Mouse (Mus musculus) heart, adult 18-20 months (tissue): Measurements from ENCODE around the gene Gm12216. TPM values are rescaled to one million over a fixed set of nuclear protein-coding genes. Genes with fewer than 3 reads are reported as not detected.
A peak's percentile ranks its signal among the peaks of the same experiment; 100 is the strongest.

Source experiments
- DNase-seq, 2 experiments: peaks; one replicate each; pipeline ENCODE4 v3.0.0; 2021 to 2022; ENCODE audit warnings: mixed read lengths in 1 of 2
- microRNA-seq, 2 experiments: library from miRNA; unstranded; fragments of <30 nt; microRNA quantifications; one replicate each; pipeline ENCODE4 v1.2.0; 2022
- total RNA-seq, 2 experiments: library from RNA; stranded (reverse); gene quantifications; 2 replicates each; pipeline ENCODE4 v1.2.3; 2021

Gene Gm12216
- total RNA-seq, 2 experiments from 2014 or later = 2.5 to 2.6 TPM

DNA sequence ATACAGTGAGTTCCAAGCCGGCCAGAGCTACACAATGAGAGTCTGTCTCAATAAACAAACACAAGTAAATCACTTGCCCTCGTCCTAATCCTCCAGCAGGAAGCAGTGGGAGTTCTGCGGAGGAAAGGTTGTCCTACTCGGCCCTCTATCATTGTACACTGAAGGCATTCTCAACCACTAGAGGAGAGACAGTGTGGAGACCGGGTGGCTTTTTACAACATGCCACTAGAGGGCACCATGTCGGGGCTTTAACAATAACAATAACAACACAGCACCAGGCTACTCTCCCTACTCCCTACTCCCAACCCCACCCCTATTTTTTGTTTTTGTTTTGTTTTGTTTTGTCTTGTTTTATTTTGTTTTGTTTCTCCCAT lies 121.5 kb downstream of the Gm12216 start:
- DNase-seq = peak; percentile 73 to 80

DNA sequence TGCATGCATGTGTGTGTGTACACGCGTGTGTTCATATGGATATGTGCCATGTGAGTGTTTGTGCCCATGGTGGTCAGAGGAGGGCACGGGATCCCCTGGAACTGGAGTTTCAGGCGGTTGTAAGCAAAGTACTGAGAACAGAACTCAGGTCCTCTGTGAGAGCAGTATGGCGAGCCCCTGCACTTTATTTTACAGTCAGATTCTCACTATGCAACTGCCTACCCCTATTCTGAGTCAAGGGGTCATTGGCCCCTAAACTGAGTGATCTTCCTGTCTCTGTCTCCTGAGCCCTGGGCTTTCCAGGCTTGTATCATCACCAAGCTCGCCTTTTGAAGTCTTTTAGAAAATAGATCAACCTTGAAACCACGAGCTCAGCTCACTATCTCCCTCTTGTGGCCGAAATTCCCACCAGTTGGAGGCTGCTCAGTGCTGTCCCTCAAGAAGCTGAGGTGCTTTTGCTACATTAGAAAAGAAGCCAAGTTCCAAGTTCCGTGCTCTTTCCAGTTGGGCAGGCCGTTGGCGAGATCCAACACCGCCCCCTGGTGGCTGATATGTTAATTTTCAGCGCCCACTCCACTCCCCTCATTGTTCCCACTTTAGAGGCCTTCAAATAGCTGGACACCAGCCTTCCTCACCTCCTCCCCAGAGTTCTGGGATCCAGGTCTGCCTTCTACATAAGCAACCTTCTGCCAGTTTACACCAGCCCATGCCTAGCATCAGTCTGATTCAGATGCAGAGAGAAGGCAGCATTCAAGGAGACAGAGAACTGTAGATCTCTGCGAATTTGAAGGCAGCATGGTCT lies 122.1 kb downstream of the Gm12216 start:
- peak; percentile 80 to 81 for DNase-seq

GRCm38 (mm10) chr11:53735682-53736245 lies 123.3 kb downstream of the Gm12216 start:
- peak; percentile 73 to 77 for DNase-seq

GRCm38 (mm10) chr11:53734970-53735681 lies 123.9 kb downstream of the Gm12216 start:
- DNase-seq = no peak

GRCm38 (mm10) chr11:53734431-53734830 lies 124.6 kb downstream of the Gm12216 start:
- no peak for DNase-seq

DNA sequence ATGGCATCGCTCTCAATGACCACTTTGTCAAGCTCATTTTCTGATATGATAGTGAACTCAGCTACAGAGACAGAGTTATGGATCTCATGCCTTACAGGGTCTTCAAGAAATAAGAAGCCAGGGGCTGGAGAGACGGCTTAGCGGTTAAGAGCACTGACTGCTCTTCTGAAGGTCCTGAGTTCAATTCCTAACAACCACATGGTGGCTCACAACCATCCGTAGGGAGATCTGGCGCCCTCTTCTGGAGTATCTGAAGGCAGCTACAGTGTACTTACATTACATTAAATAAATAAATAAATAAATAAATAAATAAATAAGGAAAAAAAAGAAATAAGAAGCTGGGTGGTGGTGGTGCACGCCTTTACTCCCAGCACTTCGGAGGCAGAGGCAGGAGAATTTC lies 125.2 kb downstream of the Gm12216 start:
- no peak for DNase-seq

Small RNA genes within 50 kb of the gene (microRNA-seq; reads per million reads assigned to microRNA genes)
- gene Mir7671 = 0.38 to 1.4 reads per million in 2 experiments

Other genes with a start within 250 kb of the Gm12216 start
- not detected for gene Il4, start 240.6 kb downstream of the Gm12216 start, total RNA-seq
- not detected for gene Il13, start 224.6 kb downstream of the Gm12216 start, total RNA-seq
- gene Rad50, start 151.9 kb downstream of the Gm12216 start, total RNA-seq = 1 to 10 TPM; 8.0 to 8.6 TPM
- gene Il5, start 138.5 kb downstream of the Gm12216 start, total RNA-seq = not detected
- 10 to 100 TPM; 18.7 to 23.9 TPM for gene Irf1, start 89.2 kb downstream of the Gm12216 start, total RNA-seq
- gene Gm17334, start 86.1 kb downstream of the Gm12216 start, total RNA-seq = under 1 TPM in 1 of 2 experiments, not detected in 1; 0.30 TPM
- 10 to 100 TPM; 18.8 to 22.7 TPM for gene Slc22a5, start 32.4 kb upstream of the Gm12216 start, total RNA-seq
- gene Slc22a21, start 121.1 kb upstream of the Gm12216 start, total RNA-seq = 1 to 10 TPM; 1.0 to 1.7 TPM
- gene Slc22a4, start 168.8 kb upstream of the Gm12216 start, total RNA-seq = 1 to 10 TPM; 4.6 to 5.8 TPM
- gene Pdlim4, start 209.8 kb upstream of the Gm12216 start, total RNA-seq = 10 to 100 TPM; 30.2 to 31.9 TPM
- 10 to 100 TPM; 55.4 to 77.7 TPM for gene P4ha2, start 240.8 kb upstream of the Gm12216 start, total RNA-seq